Mouse (Mus musculus): ENCODE measurements at regions not wholly inside any gene's neighbourhood (a gene's known extent, or its start where the extent isn't known, plus 50 kb on each side); places are given as distances from the start of the nearest gene placed in this dataset.
"Not testable (repeated sequence)": the region's sequence is repeated elsewhere in the genome, so short reads cannot be mapped to it uniquely, and the experiment has no call there.

DNA sequence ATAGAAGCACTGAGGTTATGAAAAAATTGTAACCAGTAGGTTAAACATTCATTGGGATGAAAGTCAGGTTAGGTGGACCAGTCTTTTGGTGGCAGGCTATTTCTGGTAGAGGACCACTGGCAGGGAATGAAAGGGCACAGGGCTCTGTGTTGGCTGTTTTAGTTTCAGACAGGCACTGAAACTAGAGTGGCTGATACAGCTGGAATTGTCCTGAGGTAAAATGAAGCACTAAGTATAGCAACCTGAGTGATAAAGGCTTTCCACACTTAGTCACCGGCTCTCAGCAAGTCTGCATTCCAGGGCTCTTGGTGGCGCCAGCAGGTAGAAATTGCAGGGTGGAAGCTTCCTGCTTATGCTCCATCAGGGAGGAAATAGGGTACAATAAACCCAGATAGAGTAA, 262.2 kb upstream of the Tmpo start:
- no peak for DNase-seq

DNA sequence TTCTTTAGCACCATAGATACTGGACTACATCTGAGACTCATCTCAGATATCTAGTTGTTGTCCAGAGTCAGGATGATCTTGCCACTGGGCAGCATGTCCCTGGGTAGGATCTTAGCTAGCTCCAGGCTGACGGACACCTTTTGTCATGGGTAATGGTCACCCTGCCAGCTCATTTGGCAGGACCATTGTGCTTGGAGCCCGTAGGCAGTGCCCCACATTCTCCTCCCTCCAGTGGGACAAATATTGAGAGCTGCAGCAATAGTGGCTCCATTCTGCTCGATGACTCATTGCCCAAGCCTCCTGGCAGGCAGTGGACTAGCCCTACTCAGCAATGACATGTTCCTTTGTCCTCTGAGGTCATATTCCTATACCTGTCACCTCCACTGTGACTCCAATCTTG, 258.9 kb upstream of the Tmpo start:
- DNase-seq: no peak

DNA sequence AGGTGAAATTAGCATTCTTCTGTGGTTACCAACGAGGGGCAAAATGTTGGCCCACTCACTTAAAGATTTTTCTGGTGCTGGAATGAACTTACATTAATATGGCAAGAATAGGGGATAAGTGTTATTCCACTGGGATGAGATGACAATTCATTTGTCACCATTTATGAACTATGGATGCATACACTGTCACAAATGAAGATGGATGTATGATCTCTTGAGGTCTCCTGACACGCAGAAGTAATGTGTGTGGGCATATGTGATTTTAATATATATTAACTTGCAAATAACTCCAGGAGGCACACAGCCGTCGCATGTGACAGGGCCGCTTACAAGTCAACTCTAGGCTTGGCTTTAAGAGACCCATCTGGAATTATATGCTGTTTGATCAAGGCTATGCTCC, 256.8 kb upstream of the Tmpo start:
- no peak for DNase-seq

DNA sequence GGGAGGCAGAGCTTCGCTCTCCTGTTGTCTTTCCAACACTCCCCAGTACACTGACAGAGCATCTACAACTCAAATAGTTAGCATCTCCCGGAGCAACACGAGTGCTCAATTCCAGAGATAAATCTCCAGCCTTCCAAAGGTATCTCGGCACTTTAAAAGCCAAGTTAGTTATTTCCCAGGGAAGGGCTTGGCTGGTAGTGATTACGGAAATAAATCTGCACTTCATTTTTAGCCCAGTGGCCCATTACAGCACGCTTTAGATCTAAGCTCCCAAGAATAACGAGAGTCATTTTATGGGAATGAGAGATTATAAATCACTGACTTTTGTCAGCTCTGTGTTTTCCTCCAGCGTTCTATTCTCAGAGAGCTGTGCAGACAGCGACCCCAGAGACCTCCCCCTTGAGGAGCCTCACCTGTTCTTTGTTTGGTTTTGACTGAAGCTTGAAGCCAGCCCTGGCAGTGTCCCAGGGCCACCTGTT, 255.0 kb upstream of the Tmpo start:
- peak; percentile 11 for DNase-seq

DNA sequence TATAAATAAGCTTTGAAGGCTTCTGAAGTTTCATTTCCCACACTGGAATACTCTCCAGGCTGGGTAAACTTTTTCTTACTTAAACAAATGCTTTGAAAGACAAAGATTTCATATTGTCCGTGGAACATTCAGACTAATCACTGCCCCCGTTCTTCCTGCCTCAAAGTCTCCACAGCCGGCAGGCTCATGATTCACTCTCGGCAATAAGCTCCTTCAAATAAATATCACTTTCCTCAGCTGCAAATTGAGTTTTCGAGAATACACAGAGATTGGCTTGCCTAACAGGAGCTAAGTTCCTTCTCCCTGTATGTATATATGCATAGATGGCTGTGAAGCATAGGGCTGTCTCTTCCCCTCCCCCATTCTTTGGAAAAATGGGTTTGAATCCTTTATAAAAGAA, 249.2 kb upstream of the Tmpo start:
- no peak for DNase-seq

DNA sequence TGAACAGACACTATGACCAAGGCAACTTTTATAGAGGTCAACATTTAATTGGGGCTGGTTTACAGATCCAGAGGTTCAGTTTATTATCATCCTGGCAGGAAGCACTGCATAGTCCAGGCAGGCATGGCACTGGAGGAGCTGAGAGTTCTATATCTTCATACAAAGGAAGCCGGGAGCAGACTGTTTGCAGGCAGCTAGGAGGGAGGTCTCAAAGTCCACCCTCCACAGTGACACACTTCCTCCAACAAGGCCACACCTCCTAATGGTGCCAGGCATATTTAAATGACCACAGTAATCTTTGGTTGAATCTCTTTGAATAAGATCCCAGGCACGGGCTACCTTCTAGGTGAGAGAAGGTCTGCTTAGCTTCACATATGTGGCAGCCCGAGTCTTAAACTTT, 245.5 kb upstream of the Tmpo start:
- DNase-seq: no peak

DNA sequence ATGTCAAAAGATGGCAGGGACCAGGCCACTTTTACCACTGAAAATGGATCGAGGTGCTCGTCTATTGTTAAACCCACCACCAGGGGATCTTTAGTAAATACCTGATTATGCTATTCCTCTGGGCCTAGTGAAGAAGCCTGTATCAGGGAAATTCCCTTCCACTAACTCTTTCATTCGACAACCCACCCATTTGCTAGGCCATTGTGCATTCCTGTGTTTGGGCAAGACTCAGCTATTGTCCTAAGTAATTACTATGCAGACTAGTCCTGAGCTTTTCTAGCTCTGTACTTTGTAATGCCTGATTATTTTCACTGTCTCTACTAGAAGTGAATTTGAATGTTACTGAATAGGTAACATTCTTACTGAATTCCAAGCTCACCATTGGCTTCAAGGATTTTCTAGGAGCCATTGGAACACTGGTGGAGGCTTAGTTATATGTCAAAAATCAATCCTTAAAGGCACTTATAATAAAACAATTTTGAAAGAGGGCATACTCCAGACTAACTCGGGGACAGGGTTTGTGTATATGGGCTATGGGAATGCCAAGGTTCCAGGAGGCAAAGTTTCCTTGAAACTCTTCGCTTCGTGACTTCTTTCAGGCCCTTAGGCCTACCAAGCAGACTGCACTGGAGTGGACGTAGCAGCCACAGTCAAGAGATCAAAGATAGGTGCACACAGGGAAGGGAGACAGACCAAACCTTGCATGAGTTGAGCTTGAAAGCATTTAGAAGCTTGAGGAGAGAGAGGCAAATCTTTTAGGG, 244.7 kb upstream of the Tmpo start:
- not testable (repeated sequence) for DNase-seq

DNA sequence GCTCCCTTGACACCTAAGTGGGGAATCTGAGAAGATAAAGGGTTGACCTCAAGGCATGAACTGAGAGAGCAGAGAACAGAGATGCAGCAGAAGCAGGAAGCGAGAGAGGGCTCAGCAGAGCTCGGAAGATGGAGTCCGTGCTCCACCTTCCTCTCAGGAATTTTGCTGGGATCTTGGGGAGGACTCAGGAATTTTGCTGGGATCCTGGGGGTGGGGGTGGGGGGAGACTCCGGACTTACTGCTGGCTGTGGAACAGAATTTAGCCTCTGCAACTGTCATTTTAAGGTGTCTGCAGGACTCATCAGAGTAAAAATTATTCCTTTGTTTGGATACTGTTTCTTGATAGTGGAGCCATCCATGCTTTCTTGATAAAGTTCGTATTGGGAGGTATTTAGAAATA, 243.7 kb upstream of the Tmpo start:
- no peak for DNase-seq

DNA sequence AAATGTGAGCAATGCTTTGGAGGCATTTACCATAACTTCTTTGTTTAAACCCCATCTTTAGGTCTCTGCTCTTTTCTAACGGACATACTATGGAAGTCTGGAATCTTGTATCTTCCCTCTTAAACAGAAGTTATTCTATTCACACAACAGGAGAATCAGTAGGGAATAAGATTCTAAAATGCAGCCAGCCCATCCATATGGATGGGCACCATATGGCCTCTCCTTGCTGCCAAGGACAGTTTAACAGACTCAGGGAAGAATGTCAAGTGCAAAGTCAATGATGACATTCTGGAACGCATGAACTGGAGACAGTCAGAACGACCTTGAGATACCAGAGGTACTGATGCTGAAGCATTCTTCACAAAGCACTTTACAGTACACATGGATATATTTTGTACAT, 206.1 kb upstream of the Tmpo start:
- DNase-seq: no peak

DNA sequence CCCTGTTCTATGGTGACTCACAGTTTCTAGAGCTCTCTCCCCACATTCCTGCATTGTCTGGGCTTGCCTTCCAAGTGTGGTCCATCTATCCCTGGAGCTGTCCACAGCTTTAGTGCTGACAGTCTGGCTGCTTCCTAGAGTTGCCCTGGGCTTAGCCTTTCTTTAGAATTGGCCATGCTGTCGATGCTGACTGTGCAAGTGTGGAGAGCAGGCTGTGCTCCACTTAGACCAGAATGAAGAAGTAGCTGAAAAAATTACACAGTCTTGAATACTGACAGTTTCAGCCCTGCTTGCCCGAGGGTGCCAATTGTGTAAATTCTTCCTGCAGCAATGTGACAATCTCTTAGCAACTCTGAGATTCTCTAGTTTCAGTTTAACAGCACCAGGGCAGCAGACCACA, 203.3 kb upstream of the Tmpo start:
- DNase-seq: peak; percentile 70

DNA sequence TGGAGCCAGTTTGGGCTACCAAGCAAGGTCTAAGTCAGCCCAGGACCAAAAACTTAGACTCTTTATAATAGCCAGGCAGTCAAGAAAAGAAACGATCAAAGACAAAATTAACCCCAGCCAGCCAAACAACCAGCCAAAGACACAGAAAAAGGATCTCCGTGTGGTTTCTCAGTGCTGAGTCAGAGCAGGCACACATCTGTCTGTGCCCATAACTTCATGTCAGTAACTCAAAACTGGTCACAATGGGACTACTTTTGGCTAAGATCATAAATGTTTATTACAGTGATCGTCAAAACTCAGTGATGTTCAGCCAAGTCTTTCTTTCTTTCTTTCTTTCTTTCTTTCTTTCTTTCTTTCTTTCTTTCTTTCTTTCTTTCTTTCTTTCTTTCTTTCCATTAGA, 195.6 kb upstream of the Tmpo start:
- DNase-seq: no peak

DNA sequence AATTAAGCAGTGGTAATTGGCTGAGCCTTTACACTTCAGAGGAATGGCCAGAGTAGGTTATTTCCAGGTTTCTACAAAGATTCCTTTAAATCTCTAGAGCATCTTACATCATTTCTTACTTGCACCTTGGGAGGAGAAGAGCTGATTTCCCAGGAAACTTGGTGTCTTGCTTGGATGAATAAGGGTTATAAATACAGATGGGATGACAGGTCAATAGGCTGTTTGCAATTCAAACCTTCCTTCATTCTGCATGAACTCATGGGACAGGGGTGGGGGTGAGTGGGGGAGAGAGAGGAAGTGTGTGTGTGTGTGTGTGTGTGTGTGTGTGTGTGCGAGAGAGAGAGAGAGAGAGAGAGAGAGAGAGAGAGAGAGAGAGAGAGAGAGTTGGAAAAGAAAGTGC, 186.4 kb upstream of the Tmpo start:
- DNase-seq: no peak

DNA sequence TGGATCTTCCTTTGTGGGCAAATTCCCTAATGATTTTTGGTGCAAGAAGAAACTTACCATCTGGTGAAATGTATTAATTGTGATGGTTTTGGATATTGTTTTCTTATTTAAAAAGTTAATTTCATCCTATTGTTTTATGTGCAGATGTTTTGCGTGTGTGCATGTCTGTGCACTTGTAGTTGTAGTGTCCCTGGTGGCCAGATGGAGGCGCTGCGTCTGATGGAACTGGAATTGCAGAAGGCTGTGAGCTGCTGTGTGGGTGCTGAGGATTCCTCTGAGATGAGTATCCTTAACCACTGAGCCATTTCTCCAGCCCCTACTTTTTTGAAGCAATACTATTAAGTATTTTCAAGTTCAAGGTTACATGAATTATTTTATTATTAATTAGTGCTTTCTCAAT, 181.5 kb upstream of the Tmpo start:
- DNase-seq: no peak

DNA sequence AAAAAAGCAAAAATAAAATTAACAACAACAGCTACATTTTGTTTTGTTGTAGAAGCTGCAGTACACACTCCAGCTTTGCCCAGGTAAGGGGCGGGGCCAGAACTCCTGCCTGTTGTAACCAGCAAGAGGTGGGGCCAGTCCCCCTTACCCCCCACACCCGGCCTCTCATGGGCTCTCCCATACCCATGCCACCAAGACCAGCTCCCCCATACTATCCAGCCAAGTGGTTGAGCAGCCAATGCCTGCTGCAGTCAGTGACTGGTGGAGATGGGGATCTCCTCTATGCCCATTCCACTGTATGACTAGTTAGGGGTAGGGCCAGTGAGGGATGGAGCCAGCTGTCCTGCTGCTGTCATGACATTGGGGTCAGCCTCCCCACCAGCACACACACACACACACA, 180.5 kb upstream of the Tmpo start:
- DNase-seq: no peak

DNA sequence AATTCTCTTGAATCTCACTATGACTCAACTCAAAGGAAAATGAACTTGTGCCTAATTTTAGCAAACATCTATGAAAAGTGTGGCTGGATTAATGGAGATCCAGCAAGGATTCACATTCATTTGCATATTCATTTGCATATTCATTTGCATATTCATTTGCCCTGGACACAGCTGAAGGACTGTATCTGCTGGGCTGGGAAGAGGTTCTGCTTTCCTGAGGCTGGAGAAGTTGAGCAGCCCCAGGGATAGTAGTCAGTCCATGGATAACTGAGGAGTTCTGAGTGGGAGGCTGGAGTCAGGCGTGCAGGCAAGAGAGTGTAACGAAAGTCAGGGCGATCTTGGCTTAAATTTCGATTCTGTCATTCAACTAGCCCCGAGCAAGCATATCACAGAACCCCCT, 164.3 kb upstream of the Tmpo start:
- no peak for DNase-seq

DNA sequence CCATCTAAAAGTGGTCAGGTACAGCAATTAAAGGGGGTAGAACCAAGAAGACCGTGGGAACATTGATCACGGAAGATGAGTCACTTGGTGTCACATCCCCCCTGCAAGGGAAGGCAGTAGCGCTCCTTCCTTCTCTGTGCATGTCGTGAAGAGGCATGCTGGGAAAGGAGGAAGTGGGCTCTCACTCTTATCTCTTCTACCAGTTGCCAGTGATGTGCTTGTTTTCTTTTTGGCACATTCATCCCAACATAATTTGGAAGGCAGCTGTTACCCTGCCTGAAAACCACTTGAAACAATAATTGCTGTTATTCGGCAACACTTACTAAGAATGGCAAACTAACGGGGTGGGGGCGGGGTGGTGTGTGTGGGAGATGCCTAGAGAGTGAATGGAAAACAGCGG, 161.0 kb upstream of the Tmpo start:
- no peak for DNase-seq

DNA sequence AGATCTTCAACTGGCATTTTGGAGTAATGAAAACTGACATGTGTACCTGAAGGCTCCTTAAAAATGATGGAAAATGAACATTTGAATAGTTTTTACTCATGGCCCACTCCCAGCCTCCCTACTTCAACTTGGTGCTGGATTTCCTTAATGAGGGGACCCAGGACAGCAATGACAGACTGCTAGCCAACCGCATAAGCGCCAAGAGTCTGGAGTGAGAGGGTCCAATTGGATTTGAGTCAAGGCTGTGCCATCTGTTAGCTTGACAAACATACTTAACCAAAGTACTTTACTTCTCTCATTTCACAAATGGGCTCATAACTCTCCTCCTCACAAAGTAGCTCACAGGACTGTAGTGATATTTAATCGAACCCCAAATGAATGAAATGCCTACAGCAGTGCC, 158.2 kb upstream of the Tmpo start:
- no peak for DNase-seq

DNA sequence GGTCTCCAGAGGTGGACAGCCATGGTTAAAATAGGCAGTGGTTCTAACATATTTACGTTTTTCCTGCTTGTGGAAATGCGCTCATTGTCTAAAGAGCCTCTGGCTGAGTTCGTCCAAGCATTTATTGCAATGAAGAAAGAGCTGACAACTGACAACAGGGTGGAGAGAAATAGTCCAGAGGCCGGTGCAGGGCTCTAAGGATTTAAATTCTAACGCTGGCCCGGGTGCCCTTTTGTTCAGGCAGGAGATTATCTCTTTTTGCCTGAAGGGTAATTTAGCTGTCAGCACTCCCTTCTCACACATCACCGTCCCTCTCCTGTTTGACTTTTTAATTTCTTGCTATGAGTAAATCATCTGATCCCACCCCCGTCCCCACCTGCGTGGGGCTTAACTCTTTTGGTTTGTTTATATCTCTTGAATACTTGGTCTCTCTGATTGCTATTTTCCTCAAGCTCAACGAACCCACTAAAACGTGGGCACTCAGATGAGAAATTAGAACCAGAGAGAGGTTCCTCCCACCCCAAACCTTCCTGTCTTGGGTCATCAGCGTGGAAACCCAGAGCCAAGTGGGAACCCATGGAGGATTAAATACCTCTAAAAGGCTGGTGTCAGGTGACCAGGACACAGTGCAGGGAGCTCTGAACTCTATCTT, 145.7 kb upstream of the Tmpo start:
- no peak for DNase-seq

DNA sequence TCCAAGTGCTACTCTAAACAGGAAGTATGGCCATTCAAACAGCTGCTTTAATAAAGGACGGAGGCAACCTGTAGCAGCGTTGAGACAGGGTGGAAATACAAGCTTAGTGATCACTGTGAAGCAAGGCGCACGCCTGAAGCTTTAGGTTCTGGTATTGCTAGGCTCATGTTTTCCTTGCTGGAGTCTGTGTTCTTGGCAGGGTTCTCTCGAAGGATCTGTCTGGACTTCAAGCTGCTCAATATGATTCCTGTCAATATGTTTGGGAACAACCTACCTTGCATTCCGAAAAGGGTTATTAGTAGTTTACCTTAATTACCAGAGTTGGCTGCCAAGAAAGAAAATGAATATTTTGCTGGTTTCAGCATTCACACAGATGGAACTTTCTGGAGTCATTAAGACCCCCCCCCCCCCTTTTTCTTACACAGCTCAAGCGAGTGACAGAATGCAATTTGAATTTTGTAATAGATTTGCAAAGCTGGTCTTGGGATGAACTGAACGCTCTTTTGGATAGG, 145.1 kb upstream of the Tmpo start:
- DNase-seq: no peak

DNA sequence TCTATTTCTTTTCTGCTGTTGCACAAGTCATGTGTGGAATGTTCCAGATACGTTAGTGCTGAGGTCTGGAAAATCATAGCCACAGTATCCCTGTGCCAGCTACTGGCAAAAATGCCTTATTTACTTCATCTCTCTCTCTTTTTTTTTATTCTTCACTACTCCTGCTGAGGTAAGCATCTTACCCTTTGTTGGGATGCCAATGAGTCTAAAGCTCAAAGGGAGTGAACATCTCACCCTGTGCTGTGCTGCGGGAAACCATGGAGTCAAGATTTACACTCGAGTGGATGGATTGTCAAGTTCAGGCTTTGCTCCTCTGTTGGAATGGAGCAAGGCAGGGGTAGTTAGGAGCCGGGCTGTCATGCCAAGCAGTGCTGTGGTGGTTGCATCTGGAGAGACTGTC, 140.1 kb upstream of the Tmpo start:
- no peak for DNase-seq

DNA sequence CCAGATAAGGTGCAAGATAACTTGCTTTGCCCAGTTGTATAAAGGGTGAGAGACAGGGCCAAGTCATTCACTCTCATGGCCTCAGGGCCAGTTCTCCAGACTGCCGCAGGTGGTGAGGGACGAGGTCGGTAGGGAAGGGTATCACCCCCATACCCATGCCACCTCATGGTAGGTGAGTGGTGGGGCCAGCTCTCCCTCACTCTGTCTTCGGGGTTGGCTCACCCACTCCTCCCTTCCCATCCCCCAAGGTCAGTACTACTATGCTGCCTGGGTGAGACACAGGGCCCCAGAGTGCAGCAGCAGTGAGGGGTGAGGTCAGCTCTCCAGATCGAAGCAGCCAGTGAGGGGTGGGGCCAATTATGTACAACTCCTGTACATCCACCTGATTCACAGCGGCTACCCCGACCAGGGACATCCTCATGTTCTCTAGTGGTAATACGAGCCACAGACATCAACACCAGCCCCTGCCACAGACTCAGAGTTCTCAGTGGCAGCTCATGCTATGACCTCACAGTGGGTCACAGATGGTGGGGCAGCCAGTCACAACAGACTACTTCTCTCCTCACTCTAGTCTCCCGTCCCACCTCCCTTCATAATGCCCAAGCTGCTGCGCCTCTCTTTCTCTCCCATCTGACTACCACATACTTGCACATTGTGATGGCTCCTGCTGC, 138.5 kb upstream of the Tmpo start:
- no peak for DNase-seq

DNA sequence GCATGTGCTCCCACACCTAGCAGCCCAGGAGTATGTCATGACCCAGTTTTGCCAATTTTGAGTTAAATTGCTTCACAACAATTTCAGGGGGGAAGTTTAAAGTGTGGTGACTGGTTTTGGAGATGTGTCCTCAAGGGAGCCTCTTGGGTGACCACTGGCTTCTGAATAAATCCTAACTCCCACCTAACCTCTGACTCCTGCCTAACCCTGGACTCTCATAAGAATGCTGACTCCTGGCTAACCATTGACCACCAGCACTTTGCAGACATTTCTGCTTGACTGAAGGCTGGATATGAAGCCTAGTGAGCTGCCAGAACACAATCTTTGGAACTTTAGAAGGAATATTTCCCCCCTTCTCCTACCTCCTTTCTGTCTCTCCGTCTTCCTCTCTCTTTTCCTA, 133.3 kb upstream of the Tmpo start:
- peak; percentile 41 for DNase-seq

DNA sequence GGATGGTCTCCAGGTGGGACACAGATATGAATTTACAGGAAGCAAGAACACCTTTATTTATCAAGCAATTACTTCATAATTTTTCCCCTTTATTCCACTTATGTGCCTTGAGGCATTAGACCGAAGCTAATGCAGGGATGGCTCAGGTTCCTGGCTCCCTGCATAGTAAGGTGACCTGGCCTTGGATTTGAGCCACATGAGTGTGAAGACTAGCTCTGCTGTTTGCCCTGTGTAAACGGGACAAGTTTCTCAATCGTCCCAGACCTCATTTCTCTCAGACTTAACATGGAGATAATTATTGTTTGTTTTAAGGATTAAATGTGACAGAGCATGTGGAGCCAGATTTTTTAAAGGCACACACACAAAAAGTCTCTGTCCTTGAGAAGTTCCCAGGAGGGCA, 132.2 kb upstream of the Tmpo start:
- DNase-seq: peak; percentile 43

DNA sequence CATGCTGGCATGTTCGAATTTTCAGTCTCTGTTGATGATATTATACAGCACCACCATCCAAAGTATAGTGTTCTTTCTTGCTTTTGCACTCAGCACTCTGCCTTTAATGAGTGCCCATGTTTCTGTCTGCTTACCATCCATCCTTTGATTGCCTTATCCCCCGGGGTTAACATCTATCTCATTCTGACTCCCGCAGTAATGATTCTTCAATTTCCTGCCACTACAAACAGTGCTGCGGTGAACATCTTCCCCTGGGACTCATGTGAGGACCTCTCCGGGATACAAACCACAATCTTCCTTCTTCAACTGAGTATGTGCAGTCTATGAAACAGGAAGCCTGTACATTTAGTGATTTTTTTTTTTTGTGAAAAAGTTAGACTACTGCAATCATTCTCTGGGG, 131.8 kb upstream of the Tmpo start:
- DNase-seq: no peak
